Mouse (Mus musculus) heart, postnatal 25 days (tissue): ENCODE measurements around the gene Depdc5. TPM values are rescaled to one million over a fixed set of nuclear protein-coding genes. Genes with fewer than 3 reads are reported as not detected.
"Not testable (repeated sequence)": the region's sequence is repeated elsewhere in the genome, so short reads cannot be mapped to it uniquely, and the experiment has no call there.

Source experiments
- DNase-seq: peaks from one replicate; pipeline ENCODE4 v3.0.0; 2022; ENCODE audit warnings: low spot score
- intact Hi-C: fragments of 180-260 bp; cut with DNase I; formaldehyde crosslinking; loops from one replicate; pipeline ENCODE4 v1.15.1; 2025
- total RNA-seq, 2 experiments: library from RNA; stranded (reverse); gene quantifications; 2 replicates each; pipeline ENCODE4 v1.2.3; 2021

Gene Depdc5
- total RNA-seq, 2 experiments from 2014 or later, result 20.7 to 21.9 TPM

DNA sequence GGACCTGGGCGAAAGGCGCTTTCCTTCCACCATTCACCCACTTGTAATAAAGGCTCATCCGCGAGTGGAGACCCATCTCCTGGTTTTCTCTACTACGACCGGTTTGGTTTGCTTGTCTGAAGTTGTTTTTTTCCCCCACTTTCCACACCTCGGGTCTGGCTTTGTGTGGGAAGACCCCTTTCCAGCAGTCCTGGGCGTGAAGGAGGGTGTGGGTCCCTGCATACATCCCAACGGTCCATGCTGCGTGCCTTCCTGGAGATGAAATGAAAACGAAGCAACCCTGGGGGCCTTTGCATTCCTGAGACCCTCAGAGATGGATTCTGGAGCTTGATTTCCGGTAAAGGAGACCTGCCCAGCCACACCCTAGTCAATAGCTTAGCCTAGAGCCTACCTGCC is 155.9 kb downstream of the Depdc5 start:
- intact Hi-C loops, result no loop called here

GRCm38 (mm10) chr5:33021622-33022021 is 158.1 kb downstream of the Depdc5 start:
- intact Hi-C loops, result no loop called here
- DNase-seq, result no peak

More for the DNA sequence above, 155.9 kb downstream of the Depdc5 start:
- DNase-seq, result no peak

- no peak for DNase-seq
- intact Hi-C loops, result no loop called here
These were observed 159.8 kb downstream of the Depdc5 start for GRCm38 (mm10) chr5:33023337-33023736.

GRCm38 (mm10) chr5:33024474-33024873 is 161.0 kb downstream of the Depdc5 start:
- intact Hi-C loops, result no loop called here
- no peak for DNase-seq

GRCm38 (mm10) chr5:33028656-33029055 is 165.2 kb downstream of the Depdc5 start:
- intact Hi-C loops, result no loop called here

GRCm38 (mm10) chr5:33030425-33031175 is 167.1 kb downstream of the Depdc5 start:
- no peak for DNase-seq
- intact Hi-C loops, result loop anchor here (5.0 kb wide), 3 partner anchors 53 to 318 kb away; no protein-coding TSS in a partner anchor

More at GRCm38 (mm10) chr5:33028656-33029055, 165.2 kb downstream of the Depdc5 start:
- DNase-seq, result no peak

GRCm38 (mm10) chr5:33032036-33032773 is 168.7 kb downstream of the Depdc5 start:
- intact Hi-C loops, result loop anchor here (1.0 to 5.0 kb wide), 4 partner anchors 55 to 320 kb away; no protein-coding TSS in a partner anchor

GRCm38 (mm10) chr5:33033121-33033520 is 169.6 kb downstream of the Depdc5 start:
- peak; percentile 47 for DNase-seq
- intact Hi-C loops, result loop anchor here (5.0 kb wide), 3 partner anchors 56 to 321 kb away; no protein-coding TSS in a partner anchor

More at GRCm38 (mm10) chr5:33032036-33032773, 168.7 kb downstream of the Depdc5 start:
- no peak for DNase-seq

- DNase-seq, result not testable (repeated sequence)
- intact Hi-C loops, result loop anchor here (2.0 to 5.0 kb wide), 4 partner anchors 43 to 321 kb away; no protein-coding TSS in a partner anchor
These were observed 170.1 kb downstream of the Depdc5 start for GRCm38 (mm10) chr5:33033633-33034032.

DNA sequence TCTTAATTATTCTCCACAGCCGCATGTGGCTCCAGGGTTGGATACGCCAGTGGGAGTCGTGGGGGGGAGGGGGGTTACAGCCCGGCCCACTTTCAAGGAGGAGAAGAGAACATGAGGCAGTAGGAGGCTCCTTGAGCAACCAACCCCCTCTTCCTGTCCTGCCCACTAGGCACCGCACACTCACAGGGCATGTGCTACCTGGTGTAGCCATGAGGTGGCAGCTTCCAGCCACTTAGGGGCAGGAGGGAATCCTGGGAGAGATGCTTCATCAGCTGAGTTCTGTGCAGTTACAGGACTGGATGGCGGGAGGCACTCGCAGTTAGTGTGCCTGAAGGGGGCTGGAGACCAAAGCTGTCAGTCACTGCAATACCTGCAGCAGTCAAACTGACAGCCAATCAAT is 170.6 kb downstream of the Depdc5 start:
- intact Hi-C loops, result loop anchor here (2.0 to 5.0 kb wide), 4 partner anchors 43 to 322 kb away; no protein-coding TSS in a partner anchor
- no peak for DNase-seq

GRCm38 (mm10) chr5:33034916-33035315 is 171.4 kb downstream of the Depdc5 start:
- intact Hi-C loops, result loop anchor here (2.0 to 5.0 kb wide), 4 partner anchors 44 to 323 kb away; no protein-coding TSS in a partner anchor
- no peak for DNase-seq

- intact Hi-C loops, result no loop called here
- DNase-seq, result no peak
These were observed 175.4 kb downstream of the Depdc5 start for GRCm38 (mm10) chr5:33038656-33039509.

DNA sequence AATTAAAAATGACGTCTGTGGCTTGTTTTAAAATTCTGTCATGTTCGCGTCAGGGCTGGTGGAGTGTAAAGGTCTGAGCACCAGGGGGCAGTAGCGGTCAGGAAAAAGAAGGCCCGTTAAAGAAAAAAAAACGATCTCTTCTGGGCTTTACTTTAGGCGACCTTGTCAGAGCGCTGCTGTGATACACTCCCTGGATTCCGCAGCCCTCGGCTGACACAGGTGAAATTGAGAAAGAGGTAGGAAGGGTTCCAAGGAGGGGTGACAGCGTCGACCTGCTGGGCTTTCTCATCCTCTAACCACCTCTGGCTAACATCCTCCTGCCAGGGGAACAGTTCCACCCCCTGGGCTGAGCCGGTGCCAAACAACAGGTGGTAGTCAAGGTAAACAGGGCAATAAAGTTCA is 176.0 kb downstream of the Depdc5 start:
- DNase-seq, result no peak

GRCm38 (mm10) chr5:33040735-33041134 is 177.2 kb downstream of the Depdc5 start:
- intact Hi-C loops, result loop anchor here (1.0 kb wide), 1 partner anchor 102 kb away; no protein-coding TSS in a partner anchor
- DNase-seq, result not testable (repeated sequence)

More for the DNA sequence above, 176.0 kb downstream of the Depdc5 start:
- intact Hi-C loops, result no loop called here

DNA sequence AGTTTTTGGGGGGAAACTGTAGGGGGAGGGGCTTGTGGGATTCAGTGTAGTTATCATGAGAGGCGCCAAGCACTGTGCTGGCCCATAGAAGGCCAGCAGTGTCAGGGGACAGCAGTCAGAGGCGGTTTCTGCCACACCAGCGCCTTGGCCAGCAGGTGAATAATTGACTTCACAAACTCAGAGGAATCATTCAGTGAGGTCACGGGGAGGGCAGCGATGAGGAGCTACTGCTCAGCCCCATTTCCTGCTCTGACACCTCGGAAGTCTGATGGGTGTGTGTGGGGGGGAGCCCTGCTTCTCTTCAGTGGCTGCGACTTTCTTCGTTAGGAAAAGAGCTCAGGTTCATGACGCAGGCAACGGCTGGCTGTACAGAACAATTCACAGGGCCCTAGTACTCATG is 179.9 kb downstream of the Depdc5 start:
- no peak for DNase-seq
- intact Hi-C loops, result no loop called here

Other genes starting within 250 kb of the Depdc5 start
- gene Pisd, start 78.1 kb upstream of the Depdc5 start, total RNA-seq, result 10 to 100 TPM; 25.5 to 29.0 TPM
- gene Gm20671, start 36.6 kb upstream of the Depdc5 start, total RNA-seq, result not detected
- gene Prr14l, start 9.4 kb upstream of the Depdc5 start, total RNA-seq, result 1 to 10 TPM; 6.3 to 7.3 TPM
- gene Ywhah, start 155.1 kb downstream of the Depdc5 start, total RNA-seq, result 100 to 1,000 TPM in 1 of 2 experiments, 10 to 100 TPM in 1; 93.4 to 103 TPM
- under 1 TPM; 0.16 to 0.31 TPM for gene Slc5a1, start 240.5 kb downstream of the Depdc5 start, total RNA-seq